Comparison of ENCODE assay signal across 12 mouse cellular contexts in genomic region chr2:154693186-154693940, GRCm38 (mm10). TPM values are rescaled to one million over a fixed set of nuclear protein-coding genes. Genes with fewer than 3 reads are reported as not detected.
DNase-seq lines count a peak whose midpoint lies in the region; ATAC-seq and TF ChIP-seq lines count a peak whose summit lies in the region.
"Had no signal": no experiment of that assay in that cellular context is flagged by ENCODE, and none has a peak within 500 bp of the region (broad histone marks: within the 10 kb centered on the region; RNA-seq: fewer than 3 reads in every experiment).

No protein-coding gene starts in this region.

- H3K4me3 ChIP-seq in lung, postnatal 0 days (ENCODE audit: low read depth, low read length): no peak overlapping the region
- H3K4me3 ChIP-seq in stomach, postnatal 0 days (ENCODE audit: low read depth, low read length): no peak overlapping the region
- H3K4me3 ChIP-seq in midbrain, embryonic 16.5 days (ENCODE audit: low read depth, low read length): no peak overlapping the region

- 63% methylated on average over 8 of the region's 11 CpGs for whole genome bisulfite sequencing in lung, postnatal 0 days
- 51% methylated on average over 9 of the region's 11 CpGs for WGBS in stomach, postnatal 0 days
- 78% methylated on average over 11 of the region's 11 CpGs for WGBS in midbrain, embryonic 16.5 days

- no peak overlapping the region for H3K4me2 ChIP-seq in lung, postnatal 0 days (replicated peaks; ENCODE audit: low read depth, low read length)
- peak overlapping the region; percentile 14; the same call in 1 of the 2 replicates for H3K4me2 ChIP-seq in stomach, postnatal 0 days (replicated peaks; ENCODE audit: low read depth)
- no peak overlapping the region for H3K4me2 ChIP-seq in midbrain, embryonic 16.5 days (ENCODE audit: low read length)

- no peak for TF ChIP-seq EP300 in lung, postnatal 0 days (IDR thresholded peaks at IDR 0.05)
- no peak for TF ChIP-seq EP300 in stomach, postnatal 0 days (optimal IDR thresholded peaks at IDR 0.05)

- DNase-seq in heart, adult 8-10 months (ENCODE audit: low spot score): peak; percentile 27
- no peak for DNase-seq in heart, postnatal 25 days (ENCODE audit: low spot score)
- DNase-seq in lung, postnatal 0 days (ENCODE audit: low spot score): no peak
- no peak for DNase-seq in lung, postnatal 14 days
- DNase-seq in heart, postnatal 4 days: peak; percentile 59
- DNase-seq in stomach, postnatal 0 days (ENCODE audit: low spot score): no peak
- DNase-seq in urinary bladder, postnatal 4 days (ENCODE audit: low spot score in 2 of 2): no peak
- DNase-seq: cerebellum, adult 2 months; embryo, embryonic 11 days; kidney, adult 11 months; liver, postnatal 0 days had no signal

- no peak overlapping the region for H3K27ac ChIP-seq in lung, postnatal 0 days (ENCODE audit: low read length)
- peak overlapping the region; percentile 75 for H3K27ac ChIP-seq in stomach, postnatal 0 days (replicated peaks)
- no peak overlapping the region for H3K27ac ChIP-seq in midbrain, embryonic 16.5 days (ENCODE audit: low read length)

- no peak overlapping the region for H3K9ac ChIP-seq in lung, postnatal 0 days (replicated peaks; ENCODE audit: low read depth)
- H3K9ac ChIP-seq in stomach, postnatal 0 days (ENCODE audit: low read length): 0 out of 2 replicates have a peak overlapping the region, but pooled peaks have one; percentile 2
- H3K9ac ChIP-seq in midbrain, embryonic 16.5 days (ENCODE audit: low read depth, low read length): no peak overlapping the region
- H3K9ac ChIP-seq: liver, postnatal 0 days had no signal

- H3K36me3 ChIP-seq in lung, postnatal 0 days (ENCODE audit: insufficient read depth, low read length): peaks cover 40% of the 10 kb centered on the region
- peaks cover 23% of the 10 kb centered on the region for H3K36me3 ChIP-seq in stomach, postnatal 0 days (ENCODE audit: control insufficient read depth, insufficient read depth, low read length)
- H3K36me3 ChIP-seq in midbrain, embryonic 16.5 days (ENCODE audit: control insufficient read depth, insufficient read depth, low read length): peaks cover 8% of the 10 kb centered on the region

- TF ChIP-seq CTCF in lung, postnatal 0 days (IDR thresholded peaks at IDR 0.05): no peak
- no peak for TF ChIP-seq CTCF in stomach, postnatal 0 days (IDR thresholded peaks at IDR 0.05; ENCODE audit: low read depth)

- no peaks in the 10 kb centered on the region for H3K9me3 ChIP-seq in lung, postnatal 0 days (ENCODE audit: low read length)
- H3K9me3 ChIP-seq in stomach, postnatal 0 days (ENCODE audit: control insufficient read depth, low read length): no peaks in the 10 kb centered on the region
- H3K9me3 ChIP-seq in midbrain, embryonic 16.5 days (replicated peaks; ENCODE audit: control insufficient read depth, low read length, poor library complexity, severe bottlenecking): no peaks in the 10 kb centered on the region

- no peaks in the 10 kb centered on the region; the same call in 1 of the 2 replicates for H3K4me1 ChIP-seq in lung, postnatal 0 days (ENCODE audit: insufficient read depth, low read depth, low read length)
- H3K4me1 ChIP-seq in stomach, postnatal 0 days (replicated peaks; ENCODE audit: control insufficient read depth, insufficient read depth): no peaks in the 10 kb centered on the region
- H3K4me1 ChIP-seq in midbrain, embryonic 16.5 days (ENCODE audit: control insufficient read depth, insufficient read depth, low read length): no peaks in the 10 kb centered on the region

- ATAC-seq in lung, postnatal 0 days: peak; percentile 25
- ATAC-seq in stomach, postnatal 0 days (ENCODE audit: low FRiP score, low TSS enrichment): peak; percentile 54
- no peak for ATAC-seq in midbrain, embryonic 16.5 days
- ATAC-seq: liver, postnatal 0 days had no signal

- no peaks in the 10 kb centered on the region for H3K27me3 ChIP-seq in lung, postnatal 0 days (replicated peaks; ENCODE audit: insufficient read depth, low read length)
- no peaks in the 10 kb centered on the region for H3K27me3 ChIP-seq in stomach, postnatal 0 days (ENCODE audit: control insufficient read depth, insufficient read depth, low read length)
- H3K27me3 ChIP-seq in midbrain, embryonic 16.5 days (ENCODE audit: control insufficient read depth, insufficient read depth, low read depth, low read length): no peaks in the 10 kb centered on the region

- intact Hi-C loops in heart, postnatal 25 days (cut with DNase I): no loop called here

RNA-seq across cellular contexts. Expression of gene Chmp4b, which starts 41.9 kb away (rescaled TPM):
- 100 to 1,000 TPM; 119 to 132 (median 124) TPM for total RNA-seq in heart, adult 8-10 months (2022)
- total RNA-seq in heart, postnatal 25 days (2021): 100 to 1,000 TPM; 112 TPM
- 33.1 and 33.7 TPM in 2 replicates for polyA plus RNA-seq in lung, postnatal 0 days (2015; fragmentation: Nextera tagmentation; extraction: Ambion mirVana)
- 100 to 1,000 TPM; 133 to 134 TPM for total RNA-seq in heart, postnatal 4 days (2021)
- polyA plus RNA-seq in stomach, postnatal 0 days (2015; fragmentation: Nextera tagmentation; extraction: Ambion mirVana): 37.3 and 42.7 TPM in 2 replicates
- polyA plus RNA-seq in midbrain, embryonic 16.5 days (2015; fragmentation: Nextera tagmentation; extraction: Ambion mirVana): 22.1 and 24.2 TPM in 2 replicates

Comparison
In these comparisons a context has a peak if more than half of its experiments do, and no peak if none do; other contexts are left out.
1. DNase-seq: peak in heart, adult 8-10 months (single experiment) and heart, postnatal 4 days (single experiment); none in heart, postnatal 25 days (single experiment), lung, postnatal 0 days (single experiment), lung, postnatal 14 days (single experiment), stomach, postnatal 0 days (single experiment) and urinary bladder, postnatal 4 days (0 of 2).